Mouse (Mus musculus) R1 (cell line): Measurements from ENCODE around the gene Fam171a2.

Experiments used
- DNase-seq: peaks from one replicate; pipeline ENCODE4 v3.0.0-alpha.2; 2018; ENCODE audit warnings: low read depth, low spot score

Fam171a2 gene

GRCm38 (mm10) chr11:102455740-102456396, 8.4 kb upstream of the Fam171a2 start:
- peak; percentile 97 for DNase-seq

GRCm38 (mm10) chr11:102453131-102453530, 5.6 kb upstream of the Fam171a2 start:
- DNase-seq: no peak

GRCm38 (mm10) chr11:102449043-102450008, 1.8 kb upstream of the Fam171a2 start:
- no peak for DNase-seq

- peak; percentile 83 for DNase-seq
These were observed 845 bp upstream of the Fam171a2 start for GRCm38 (mm10) chr11:102448327-102448726.

GRCm38 (mm10) chr11:102446581-102447461, 661 bp downstream of the Fam171a2 start:
- peak; percentile 47 for DNase-seq

- DNase-seq: no peak
These were observed 1.6 kb downstream of the Fam171a2 start for GRCm38 (mm10) chr11:102445891-102446361.

- DNase-seq: peak; percentile 98
These were observed 2.1 kb downstream of the Fam171a2 start for GRCm38 (mm10) chr11:102445264-102445890.

- DNase-seq: peak; percentile 60
These were observed 2.7 kb downstream of the Fam171a2 start for GRCm38 (mm10) chr11:102444781-102445180.

- no peak for DNase-seq
These were observed 3.2 kb downstream of the Fam171a2 start for GRCm38 (mm10) chr11:102444321-102444720.

- no peak for DNase-seq
These were observed 3.7 kb downstream of the Fam171a2 start for GRCm38 (mm10) chr11:102443740-102444139.

GRCm38 (mm10) chr11:102442089-102442488, 5.4 kb downstream of the Fam171a2 start:
- no peak for DNase-seq

GRCm38 (mm10) chr11:102441434-102441833, 6.0 kb downstream of the Fam171a2 start:
- DNase-seq: peak; percentile 82

GRCm38 (mm10) chr11:102440255-102440654, 7.2 kb downstream of the Fam171a2 start:
- no peak for DNase-seq

GRCm38 (mm10) chr11:102439093-102440082, 8.1 kb downstream of the Fam171a2 start:
- DNase-seq: no peak

- DNase-seq: peak; percentile 83
These were observed 9.0 kb downstream of the Fam171a2 start for GRCm38 (mm10) chr11:102438212-102439092.

GRCm38 (mm10) chr11:102437120-102438061, 10.1 kb downstream of the Fam171a2 start:
- peak; percentile 96 for DNase-seq

GRCm38 (mm10) chr11:102436471-102436790, 11.1 kb downstream of the Fam171a2 start:
- DNase-seq: peak; percentile 28
